Mouse (Mus musculus) 3134 (cell line): Measurements from ENCODE around the gene Ttyh2.

Experiments used
- DNase-seq: peaks from one replicate; pipeline ENCODE4 v3.0.0-alpha.2; 2011; ENCODE audit warnings: low spot score; ENCODE audit not compliant: insufficient read length; ENCODE audit errors: extremely low read depth

Gene Ttyh2

GRCm38 (mm10) chr11:114745134-114745533, 69.9 kb downstream of the Ttyh2 start:
- DNase-seq: peak; percentile 60

- DNase-seq: no peak
Observed at GRCm38 (mm10) chr11:114747564-114748138, 72.4 kb downstream of the Ttyh2 start.

- DNase-seq: no peak
Observed at GRCm38 (mm10) chr11:114764820-114765818, 89.9 kb downstream of the Ttyh2 start, which contains the start of gene Kif19a. Kif19a (plus strand) TSS chr11:114765388.

GRCm38 (mm10) chr11:114769911-114770310, 94.7 kb downstream of the Ttyh2 start:
- DNase-seq: no peak
